Mouse (Mus musculus): ENCODE measurements around the gene Ppp1r1a.

DNA sequence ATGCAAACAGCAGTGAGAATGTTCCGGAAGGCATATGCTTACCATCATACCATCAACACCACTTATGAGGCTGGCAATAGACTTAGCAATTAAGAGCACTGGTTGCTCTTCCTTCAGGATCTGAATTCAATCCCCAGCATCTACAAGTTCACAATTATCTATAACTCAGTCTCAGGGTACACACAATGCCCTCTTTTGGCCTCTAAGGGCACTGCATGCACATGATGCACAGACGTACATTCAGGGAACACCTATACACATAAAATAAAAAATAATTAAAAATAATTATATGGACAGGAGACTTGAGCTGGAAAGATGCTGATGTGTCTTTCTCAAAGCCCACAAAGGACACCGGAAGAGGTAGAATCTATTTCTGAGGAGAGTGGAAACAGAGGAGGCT is 10.2 kb upstream of the Ppp1r1a start:
- no peak for TF ChIP-seq CTCF (IDR thresholded peaks at IDR 0.05; ENCODE audit: extremely low read depth, insufficient read depth, insufficient read length, insufficient replicate concordance)
- no peak for TF ChIP-seq POLR2A (IDR thresholded peaks at IDR 0.05; ENCODE audit: low read depth, low read length)
